Mouse (Mus musculus) limb, embryonic 10.5 days (tissue): ENCODE measurements around the gene Gmds. TPM values are rescaled to one million over a fixed set of nuclear protein-coding genes. Genes with fewer than 3 reads are reported as not detected.

Experiments used
- DNase-seq: peaks from one replicate; pipeline ENCODE4 v3.0.0-alpha.2; 2017; ENCODE audit warnings: low spot score
- H3K27ac ChIP-seq: fragments of 300-500 bp; sonication (generic); 2 replicates; pipeline ENCODE4 v1.5.1; 2016; ENCODE audit warnings: mild to moderate bottlenecking
- H3K27me3 ChIP-seq: fragments of 300-500 bp; sonication (generic); 2 replicates; pipeline ENCODE4 v1.6.1; 2016; ENCODE audit warnings: low read depth, mild to moderate bottlenecking; ENCODE audit not compliant: poor library complexity, severe bottlenecking
- H3K36me3 ChIP-seq: fragments of 300-500 bp; sonication (generic); 2 replicates; pipeline ENCODE4 v1.6.1; 2016; ENCODE audit warnings: mild to moderate bottlenecking, moderate library complexity
- H3K4me1 ChIP-seq: fragments of 300-500 bp; sonication (generic); 2 replicates; pipeline ENCODE4 v1.6.1; 2016
- H3K4me3 ChIP-seq: fragments of 300-500 bp; sonication (generic); 2 replicates; pipeline ENCODE4 v1.5.1; 2016; ENCODE audit warnings: mild to moderate bottlenecking, moderate library complexity
- H3K9me3 ChIP-seq: fragments of 300-500 bp; sonication (generic); replicated peaks from 2 replicates; pipeline ENCODE4 v1.6.1; 2016; ENCODE audit warnings: mild to moderate bottlenecking
- WGBS: fragments of 180-500 bp; shearing (Covaris S2); methylation state at CpG from one replicate; pipeline ENCODE4 v1.1.7; 2016; 5-methylcytosine and 5-hydroxymethylcytosine counted together
- polyA plus RNA-seq: library from polyadenylated mRNA; unstranded; fragments of >200 nt; fragmentation: Nextera tagmentation; extraction: Ambion mirVana; gene quantifications from 2 replicates; pipeline ENCODE4 v1.2.1, GENCODE M21; 2016

Gmds gene
- 19.6 and 22.9 TPM in 2 replicates for polyA plus RNA-seq

DNA sequence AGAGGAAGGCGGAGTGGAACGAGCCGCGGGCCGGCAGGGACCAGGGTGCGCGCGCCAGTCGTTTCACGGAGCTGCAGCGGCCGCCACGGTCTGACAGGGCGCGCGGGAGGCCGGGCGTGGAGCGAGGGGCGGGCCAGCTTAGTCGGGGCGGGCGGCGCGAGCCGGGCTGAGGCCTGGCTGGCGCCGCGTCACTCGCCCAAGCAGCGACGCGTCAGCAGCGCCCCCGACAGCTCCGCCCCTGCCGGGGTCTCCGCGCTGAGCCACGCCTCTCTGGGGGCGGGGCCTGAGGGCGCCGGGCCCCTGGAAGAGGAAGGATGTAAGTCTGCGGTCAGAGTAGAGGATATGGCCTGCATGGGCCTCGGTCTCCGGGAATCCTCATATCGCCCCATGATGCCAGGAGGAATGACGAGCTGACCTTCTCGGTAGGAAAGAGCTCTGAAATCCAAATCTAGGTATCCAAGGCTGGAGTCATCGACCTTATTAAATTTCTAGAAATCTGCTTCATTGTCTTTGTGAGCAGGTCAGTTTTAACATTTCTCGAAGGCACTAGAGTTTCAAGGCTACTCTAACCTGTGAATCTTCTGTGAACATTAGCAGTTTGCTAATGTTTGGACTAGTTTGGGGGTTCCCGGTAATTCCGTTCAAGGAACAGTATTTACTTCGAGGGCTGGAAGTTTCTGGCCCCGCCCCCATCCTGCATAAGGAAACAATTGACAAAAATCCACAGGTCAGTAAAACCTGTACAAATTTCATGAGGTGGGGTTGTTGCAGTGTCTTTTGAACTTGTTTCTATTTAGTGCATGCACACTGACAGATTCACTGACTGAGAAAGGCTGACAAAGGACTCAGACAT, at the start of gene Gmds:
Gene Gmds, minus strand, starts transcription at position 228 of the 853 bp plus-strand sequence.
- Histone ChIP-seq H3K36me3 (peaks cover 2% of the 10 kb centered on the region; the same call in 1 of the 2 replicates), H3K27me3 (no peaks in the 10 kb centered on the region), H3K4me3 (peak within 1 kb of the TSS; percentile 71), H3K27ac (peak within 1 kb of the TSS; percentile 86), H3K9me3 (no peaks in the 10 kb centered on the region), H3K4me1 (peaks cover 22% of the 10 kb centered on the region)
- DNase-seq, result peak; percentile 94
- 4% methylated on average over 55 of the region's 55 CpGs for WGBS

DNA sequence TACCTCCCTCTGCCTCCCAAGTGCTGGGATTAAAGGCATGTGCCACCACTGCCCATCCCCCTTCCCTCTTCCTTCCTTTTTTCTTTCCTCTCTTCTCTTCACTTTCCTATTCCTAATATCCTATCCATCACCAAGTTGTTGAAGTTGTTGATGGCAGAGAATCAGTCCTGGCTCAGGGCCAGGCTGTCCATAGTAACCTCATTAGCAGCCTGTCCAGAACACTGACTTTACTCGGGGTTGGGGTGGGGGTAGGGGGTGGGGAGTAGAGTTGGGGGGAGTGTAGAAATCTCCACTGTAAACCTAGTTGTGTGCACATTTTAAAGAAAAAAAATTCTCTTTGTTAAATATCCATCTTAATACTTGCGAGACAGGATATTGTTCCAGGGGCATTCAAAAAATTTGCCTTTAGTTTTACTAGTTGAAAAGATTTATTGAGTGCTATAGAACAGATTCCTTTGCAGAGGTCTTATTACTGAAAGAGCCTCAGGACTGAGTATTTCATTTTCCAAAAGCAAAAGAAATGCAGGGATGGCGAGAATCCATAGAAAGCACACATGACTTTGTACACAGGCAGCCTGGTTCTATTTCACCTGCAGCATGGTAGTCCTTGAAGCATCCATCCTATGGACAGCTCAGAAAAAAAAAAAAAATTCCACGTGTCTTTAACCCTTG, 47.0 kb upstream of the Gmds start:
- peak; percentile 34 for DNase-seq
- Histone ChIP-seq H3K4me1 (peaks cover 7% of the 10 kb centered on the region; the same call in 1 of the 2 replicates), H3K36me3 (no peaks in the 10 kb centered on the region), H3K9me3 (no peaks in the 10 kb centered on the region), H3K4me3 (no peak overlapping the region), H3K27ac (no peak overlapping the region), H3K27me3 (no peaks in the 10 kb centered on the region)
- 64% methylated on average over 4 of the region's 4 CpGs for whole genome bisulfite sequencing

DNA sequence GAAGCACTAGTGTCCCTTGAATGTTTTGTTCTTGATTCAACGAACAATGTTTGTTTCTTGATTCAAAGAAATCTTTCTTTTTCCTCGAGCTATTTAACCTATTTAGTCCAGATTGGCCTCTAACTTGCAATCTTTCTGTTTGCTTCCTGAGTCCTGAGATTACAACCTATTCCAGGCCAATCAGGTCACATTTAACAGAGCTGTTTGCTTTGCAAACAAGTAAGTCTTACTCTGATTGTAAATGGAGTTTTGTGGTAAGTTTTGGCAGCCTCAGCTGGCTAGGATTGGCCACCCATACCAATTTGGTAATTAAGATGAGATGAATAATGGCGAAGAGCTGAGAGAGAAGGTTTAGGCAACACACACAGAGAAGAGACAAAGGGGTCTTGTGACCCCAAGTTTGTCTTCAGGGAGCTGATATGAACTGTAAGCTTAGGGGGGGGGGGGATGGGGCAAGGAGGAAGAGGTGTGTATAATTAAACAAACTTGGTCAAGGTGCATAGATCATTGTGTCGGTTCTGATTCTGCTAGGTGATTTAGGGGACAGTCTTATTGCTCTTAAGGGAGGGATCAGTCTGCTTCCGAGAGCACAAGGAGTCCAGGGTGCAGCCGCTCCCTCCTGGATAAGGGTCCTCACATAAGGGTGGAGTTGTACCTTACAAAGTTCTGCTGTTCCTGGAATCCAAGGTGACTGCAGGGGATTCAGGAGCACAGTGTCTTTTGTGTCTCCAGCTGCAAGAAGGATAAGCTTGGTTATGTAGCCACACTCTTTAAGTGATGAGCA, 43.9 kb upstream of the Gmds start:
- no peak for DNase-seq
- no peaks in the 10 kb centered on the region for H3K27me3 ChIP-seq
- WGBS, result 75% methylated on average over 6 of the region's 6 CpGs
- no peaks in the 10 kb centered on the region for H3K9me3 ChIP-seq
- H3K36me3 ChIP-seq, result no peaks in the 10 kb centered on the region
- H3K4me3 ChIP-seq, result no peak overlapping the region
- H3K27ac ChIP-seq, result no peak overlapping the region
- H3K4me1 ChIP-seq, result peaks cover 7% of the 10 kb centered on the region; the same call in 1 of the 2 replicates

DNA sequence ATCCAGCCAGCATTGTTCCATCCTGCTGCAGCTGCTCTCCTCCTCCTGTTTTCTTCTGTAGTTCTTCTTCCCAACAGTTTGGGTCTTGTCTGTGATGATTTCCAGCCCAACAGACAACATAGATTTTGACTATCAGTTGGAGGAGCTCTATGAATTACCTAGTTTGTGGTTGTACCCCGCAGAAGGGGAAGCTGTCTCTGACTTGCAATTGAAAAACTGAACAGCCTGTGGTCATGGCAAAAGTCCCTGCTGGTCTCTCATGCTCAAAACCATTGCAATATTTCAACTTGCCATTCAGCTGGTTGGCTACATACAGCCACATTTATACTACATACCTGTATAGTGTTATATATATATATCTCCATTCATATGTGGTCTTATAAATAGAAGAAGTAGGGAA, 40.1 kb upstream of the Gmds start:
- H3K27me3 ChIP-seq, result no peaks in the 10 kb centered on the region
- WGBS, result 86% methylated on average over 1 of the region's 1 CpGs
- no peaks in the 10 kb centered on the region for H3K36me3 ChIP-seq
- no peak overlapping the region for H3K4me3 ChIP-seq
- no peaks in the 10 kb centered on the region for H3K4me1 ChIP-seq
- no peak overlapping the region for H3K27ac ChIP-seq
- DNase-seq, result no peak
- H3K9me3 ChIP-seq, result no peaks in the 10 kb centered on the region

DNA sequence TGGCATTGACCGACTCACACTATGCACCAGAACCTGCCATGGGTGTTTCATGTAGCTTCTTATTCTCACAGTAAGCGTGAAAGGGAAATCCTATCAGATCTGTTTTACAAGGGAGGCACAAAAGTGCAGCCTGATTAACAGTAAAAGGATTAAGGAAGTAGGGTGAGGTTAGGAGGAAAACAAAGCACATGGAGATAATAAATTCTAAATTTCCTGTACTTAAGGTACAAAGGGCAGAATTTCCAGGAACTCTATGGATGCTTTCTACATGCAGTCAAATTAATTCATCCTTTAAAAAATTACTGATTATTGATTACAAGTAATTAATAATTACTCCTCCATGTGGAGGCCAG, 34.0 kb upstream of the Gmds start:
- Histone ChIP-seq H3K36me3 (no peaks in the 10 kb centered on the region), H3K27ac (no peak overlapping the region), H3K9me3 (no peaks in the 10 kb centered on the region), H3K27me3 (no peaks in the 10 kb centered on the region), H3K4me1 (no peaks in the 10 kb centered on the region), H3K4me3 (no peak overlapping the region)
- WGBS, result 86% methylated on average over 2 of the region's 2 CpGs
- no peak for DNase-seq

DNA sequence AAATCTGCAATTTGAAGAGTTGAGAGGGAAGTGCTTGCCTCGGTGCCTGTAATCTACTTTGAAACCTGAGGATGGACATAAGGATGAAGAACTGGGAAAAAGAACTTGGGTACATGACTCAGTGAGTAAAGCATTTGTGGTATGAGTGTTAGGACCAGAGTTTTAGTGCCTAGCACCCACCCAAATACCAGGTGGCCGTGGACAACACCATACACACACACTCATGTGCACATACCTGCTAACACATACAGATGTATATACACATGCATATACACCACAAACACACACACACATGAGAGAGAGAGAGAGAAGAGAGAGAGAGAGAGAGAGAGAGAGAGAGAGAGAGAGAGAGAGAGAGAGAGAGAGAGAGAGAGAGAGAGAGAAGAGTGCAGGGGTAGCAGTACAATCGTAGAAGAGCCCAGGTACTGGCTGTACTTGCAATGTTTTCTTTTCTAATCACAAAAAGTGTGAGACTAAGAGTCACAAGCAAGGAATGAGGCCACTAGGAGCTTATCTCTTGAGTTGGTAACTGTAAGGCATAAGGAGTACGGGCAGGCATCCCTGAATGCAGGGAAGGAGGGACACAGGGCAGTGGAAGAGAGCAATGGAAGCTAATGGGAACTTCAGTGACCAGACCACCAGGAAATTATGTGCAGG, 33.5 kb upstream of the Gmds start:
- WGBS, result 88% methylated on average over 4 of the region's 4 CpGs
- no peak overlapping the region for H3K27ac ChIP-seq
- no peak for DNase-seq

DNA sequence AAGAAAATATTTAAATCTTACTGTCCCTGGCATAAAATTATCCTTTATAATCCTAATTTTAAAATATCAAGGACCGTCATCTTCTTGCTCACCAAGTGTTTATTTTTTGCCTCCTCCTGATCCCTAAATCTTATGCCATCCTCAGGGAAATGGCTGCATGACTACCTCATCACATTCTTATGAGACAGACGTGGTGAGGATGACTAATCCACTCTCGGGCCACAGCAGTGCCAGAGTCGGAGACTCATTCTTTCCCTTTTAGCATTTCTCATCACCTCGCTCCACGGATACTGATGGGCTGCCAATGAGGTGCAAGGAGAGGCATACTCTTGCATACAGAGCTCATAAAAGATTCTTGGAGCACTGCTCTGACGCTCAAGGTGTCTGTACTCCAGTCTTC, 32.2 kb upstream of the Gmds start:
- no peak overlapping the region for H3K27ac ChIP-seq
- 88% methylated on average over 7 of the region's 7 CpGs for WGBS
- no peaks in the 10 kb centered on the region for H3K36me3 ChIP-seq
- DNase-seq, result no peak
- H3K4me3 ChIP-seq, result no peak overlapping the region
- no peaks in the 10 kb centered on the region for H3K27me3 ChIP-seq
- H3K4me1 ChIP-seq, result no peaks in the 10 kb centered on the region
- no peaks in the 10 kb centered on the region for H3K9me3 ChIP-seq

More for the DNA sequence above, 33.5 kb upstream of the Gmds start:
- no peaks in the 10 kb centered on the region for H3K27me3 ChIP-seq
- no peaks in the 10 kb centered on the region for H3K9me3 ChIP-seq
- no peak overlapping the region for H3K4me3 ChIP-seq
- H3K4me1 ChIP-seq, result no peaks in the 10 kb centered on the region
- no peaks in the 10 kb centered on the region for H3K36me3 ChIP-seq

DNA sequence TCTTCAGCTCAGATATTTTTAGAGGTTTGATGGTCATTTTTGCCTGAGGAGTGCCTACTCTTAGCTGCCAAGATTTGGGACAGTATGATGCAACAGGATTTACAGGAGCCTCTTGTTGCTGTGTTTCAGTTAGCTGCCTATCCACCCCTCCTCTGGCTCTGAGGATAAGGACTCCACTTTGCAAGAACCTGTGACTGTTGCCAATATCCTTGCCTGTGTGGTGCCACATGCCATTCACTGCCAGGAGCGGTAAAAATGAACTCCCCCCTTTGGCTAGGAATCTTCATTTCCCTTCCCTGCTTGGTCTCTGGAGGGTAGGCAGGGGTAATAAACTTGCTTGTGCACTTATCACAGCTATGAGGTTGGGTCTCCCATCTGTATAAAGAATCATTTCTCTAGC, 31.6 kb upstream of the Gmds start:
- Histone ChIP-seq H3K4me1 (no peaks in the 10 kb centered on the region), H3K4me3 (no peak overlapping the region), H3K27me3 (no peaks in the 10 kb centered on the region), H3K36me3 (no peaks in the 10 kb centered on the region), H3K27ac (no peak overlapping the region), H3K9me3 (no peaks in the 10 kb centered on the region)
- 84% methylated on average over 1 of the region's 1 CpGs for WGBS
- DNase-seq, result no peak

DNA sequence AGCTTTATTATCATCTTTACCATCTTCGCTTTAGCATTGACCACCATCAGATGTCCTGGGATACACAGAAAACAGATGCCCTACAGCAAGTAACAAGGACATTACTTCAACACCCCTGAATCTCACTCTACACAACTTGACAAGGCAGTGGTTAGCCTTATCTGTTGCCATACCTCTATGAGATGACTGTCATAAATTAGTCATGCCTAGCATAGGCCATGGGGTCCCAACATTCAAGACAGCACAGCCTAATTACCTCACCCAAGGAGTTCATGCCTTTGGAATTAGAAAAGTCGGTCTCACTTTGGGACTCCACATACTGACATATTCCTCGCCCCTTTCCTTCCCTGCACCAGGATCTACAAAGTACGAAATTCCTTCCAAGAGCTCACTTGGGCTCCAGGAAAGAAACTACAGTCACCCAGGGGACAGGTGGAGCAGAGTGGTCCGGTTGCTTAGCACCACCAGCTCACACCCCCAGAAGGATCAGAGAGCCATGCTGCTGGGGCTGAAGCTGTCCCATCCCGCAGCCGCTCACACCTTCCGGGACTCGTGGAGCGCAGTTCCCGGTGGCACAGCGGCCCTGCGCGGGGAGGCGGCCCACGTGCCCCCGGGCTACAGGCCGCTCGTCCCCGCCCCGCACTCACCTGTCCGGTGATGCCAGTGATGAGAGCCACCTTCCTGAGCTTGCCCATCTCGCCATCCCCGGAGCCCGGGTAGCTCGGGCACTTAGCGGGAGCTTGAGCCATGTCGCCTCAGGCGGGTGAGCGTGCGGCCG, 616 bp downstream of the Gmds start:
- Histone ChIP-seq H3K36me3 (no peaks in the 10 kb centered on the region), H3K9me3 (no peaks in the 10 kb centered on the region), H3K4me3 (peak overlapping the region; percentile 71), H3K27ac (peak overlapping the region; percentile 86), H3K27me3 (no peaks in the 10 kb centered on the region), H3K4me1 (peaks cover 22% of the 10 kb centered on the region)
- WGBS, result 5% methylated on average over 32 of the region's 32 CpGs
- DNase-seq, result no peak

DNA sequence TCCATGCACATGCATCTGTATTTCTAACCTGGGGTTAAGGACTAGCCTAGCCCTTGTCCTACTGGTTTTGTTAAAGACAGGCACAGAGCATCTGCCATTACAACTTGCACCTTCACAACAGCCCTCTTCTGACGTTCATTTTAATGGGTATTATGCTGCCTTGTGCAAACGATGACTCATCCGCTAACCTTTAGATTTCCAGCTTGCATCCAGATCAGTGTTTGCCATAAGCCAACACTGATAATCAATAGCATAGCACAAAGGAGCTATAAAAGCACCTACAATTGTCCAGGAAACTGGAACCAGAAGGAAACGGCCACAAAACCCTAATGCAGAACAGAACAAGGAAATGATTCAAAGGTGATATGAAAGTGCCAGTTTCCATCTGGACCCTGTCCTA, 20.2 kb downstream of the Gmds start:
- Histone ChIP-seq H3K27ac (no peak overlapping the region), H3K4me1 (peaks cover 29% of the 10 kb centered on the region), H3K4me3 (no peak overlapping the region), H3K27me3 (no peaks in the 10 kb centered on the region), H3K36me3 (no peaks in the 10 kb centered on the region), H3K9me3 (no peaks in the 10 kb centered on the region)
- WGBS, result 59% methylated on average over 4 of the region's 4 CpGs
- no peak for DNase-seq

DNA sequence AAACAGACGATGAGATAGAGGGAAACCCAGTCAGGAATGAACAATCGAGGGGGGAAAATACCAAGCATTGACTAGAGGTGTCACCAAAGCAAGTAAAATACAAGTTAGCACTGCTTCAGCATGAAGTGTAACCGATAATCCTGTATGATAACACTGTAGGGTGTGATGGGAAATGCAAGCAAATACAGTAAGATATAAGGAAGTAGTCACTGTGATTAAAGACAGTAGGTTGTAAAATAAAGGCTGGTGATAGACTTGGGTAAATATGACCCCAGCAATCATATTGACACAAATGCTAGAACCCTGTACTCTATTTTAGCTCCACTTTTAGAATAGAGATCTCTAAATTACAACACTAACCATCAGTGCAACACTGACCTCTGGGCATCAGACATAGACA, 21.2 kb downstream of the Gmds start:
- Histone ChIP-seq H3K4me1 (peaks cover 29% of the 10 kb centered on the region), H3K9me3 (no peaks in the 10 kb centered on the region), H3K4me3 (no peak overlapping the region), H3K27me3 (no peaks in the 10 kb centered on the region), H3K27ac (no peak overlapping the region), H3K36me3 (no peaks in the 10 kb centered on the region)
- no peak for DNase-seq
- 91% methylated on average over 3 of the region's 3 CpGs for WGBS

DNA sequence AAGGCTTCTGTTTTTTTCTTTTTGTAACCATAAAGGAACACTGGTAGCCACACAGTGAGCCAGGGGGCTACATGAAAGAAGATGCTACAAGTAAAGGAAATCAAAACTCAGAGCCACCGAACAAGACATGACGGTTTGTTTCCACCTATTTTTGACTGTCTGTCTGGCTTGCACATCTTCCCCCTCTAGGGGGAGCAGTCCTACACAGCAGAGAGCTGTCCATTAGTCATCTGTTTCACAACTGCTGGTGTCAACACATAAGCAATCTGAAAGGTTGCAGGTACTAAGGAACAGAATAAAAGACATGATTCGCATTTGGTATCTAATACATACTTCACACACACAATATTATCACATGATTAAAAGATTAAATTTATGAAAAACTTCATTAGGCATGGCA, 25.9 kb downstream of the Gmds start:
- Histone ChIP-seq H3K9me3 (no peaks in the 10 kb centered on the region), H3K4me3 (no peak overlapping the region), H3K36me3 (no peaks in the 10 kb centered on the region), H3K4me1 (peaks cover 21% of the 10 kb centered on the region), H3K27ac (no peak overlapping the region), H3K27me3 (no peaks in the 10 kb centered on the region)
- DNase-seq, result no peak
- WGBS, result 79% methylated on average over 3 of the region's 3 CpGs
